Mouse (Mus musculus): ENCODE results near the gene Sephs2.
A peak's percentile ranks its signal among the peaks of the same experiment; 100 is the strongest.
"Not testable (repeated sequence)": the region's sequence is repeated elsewhere in the genome, so short reads cannot be mapped to it uniquely, and the experiment has no call there.

Gene Sephs2

DNA sequence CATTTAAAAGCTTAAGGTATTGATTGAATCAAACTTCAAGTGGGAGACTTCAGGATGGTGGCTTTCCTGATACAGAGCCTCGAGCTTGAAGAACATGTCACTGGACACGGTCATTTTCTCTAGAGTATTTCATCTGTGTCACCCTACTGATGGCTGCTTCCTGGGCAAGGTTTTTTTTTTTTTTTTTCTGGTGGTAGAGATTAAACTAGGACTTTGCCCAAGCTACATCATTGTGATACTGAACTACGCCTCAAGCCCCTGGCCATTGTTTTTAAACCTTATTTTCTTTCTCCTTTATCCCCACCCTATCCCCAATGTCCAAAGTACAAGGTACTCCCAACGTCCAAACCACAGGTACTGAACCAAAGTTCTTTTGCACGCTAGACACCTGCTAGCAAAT, 3.2 kb downstream of the Sephs2 start:
- DNase-seq (ENCODE audit: low spot score) = no peak

DNA sequence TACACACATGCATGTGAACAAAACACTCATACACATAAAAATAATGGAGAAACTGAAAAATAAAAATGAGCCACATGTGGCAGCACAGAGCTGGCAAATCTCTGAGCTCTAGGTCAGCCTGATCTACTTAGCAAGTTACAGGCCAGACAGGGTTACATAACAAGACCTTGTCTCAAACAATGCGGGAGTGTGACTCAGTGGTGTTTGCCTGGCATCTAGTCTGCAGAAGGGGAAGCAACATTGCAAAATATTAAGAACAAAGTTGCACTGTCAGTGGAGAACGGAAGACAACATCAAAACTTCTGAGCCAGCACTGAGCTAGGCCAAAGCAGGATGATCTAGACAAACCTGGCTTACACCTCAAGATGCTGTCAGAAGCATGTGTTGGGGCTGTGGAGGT, 3.6 kb downstream of the Sephs2 start:
- DNase-seq (ENCODE audit: low spot score) = no peak

DNA sequence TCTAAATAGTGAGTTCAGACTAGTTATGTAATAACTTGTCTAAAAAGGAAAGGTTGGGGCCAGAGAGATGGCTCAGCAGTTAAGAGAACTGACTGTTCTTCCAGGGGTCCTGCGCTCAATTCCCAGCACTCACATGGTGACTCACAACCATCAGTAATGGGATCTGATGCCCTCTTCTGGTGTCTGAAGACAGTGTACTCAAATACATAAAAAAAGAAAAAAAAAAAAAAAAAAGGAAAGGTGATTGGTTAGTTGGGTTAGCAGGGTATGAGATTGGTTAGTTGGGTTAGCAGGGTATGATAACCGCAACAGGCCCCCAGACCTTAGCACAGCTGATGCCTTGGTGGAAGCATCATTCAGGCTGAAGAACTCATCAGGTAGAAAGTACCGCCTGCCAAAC, 10.3 kb downstream of the Sephs2 start:
- no peak for DNase-seq (ENCODE audit: low spot score)

DNA sequence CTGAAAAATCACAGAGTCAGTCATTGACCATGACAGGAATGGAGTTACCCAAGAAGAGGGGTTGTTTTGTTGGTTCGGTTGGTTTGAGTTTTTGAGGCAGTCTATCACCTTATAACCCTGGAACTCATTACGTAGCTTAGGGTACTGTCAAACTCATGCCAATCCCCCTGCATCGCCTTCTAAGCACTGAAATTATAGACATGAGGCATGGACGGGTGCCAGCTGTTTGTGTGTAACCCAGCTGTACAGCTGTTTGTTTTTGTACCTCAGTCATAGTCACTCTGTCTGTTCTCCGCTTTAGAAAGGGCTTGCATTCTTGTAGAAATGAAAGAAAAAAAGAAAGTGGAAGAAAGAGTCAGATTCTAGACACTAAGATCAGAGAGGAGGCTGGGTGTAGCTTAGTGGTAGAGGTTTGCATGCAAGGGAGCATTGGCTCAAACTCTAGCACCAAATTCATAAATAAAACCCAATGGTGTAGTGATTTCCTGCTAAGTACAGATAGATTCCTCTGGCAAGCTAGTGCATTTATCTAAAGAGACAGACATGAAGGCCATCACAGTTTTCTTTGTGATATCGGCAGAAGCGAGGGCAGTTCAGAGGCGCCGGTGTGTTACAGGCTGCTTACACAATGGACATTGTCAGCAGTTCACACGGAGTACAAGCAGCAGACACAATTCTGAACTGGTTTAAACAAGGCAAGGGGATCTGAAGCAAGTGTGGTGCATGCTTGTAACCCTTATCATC, 11.5 kb downstream of the Sephs2 start:
- no peak for DNase-seq (ENCODE audit: low spot score)

DNA sequence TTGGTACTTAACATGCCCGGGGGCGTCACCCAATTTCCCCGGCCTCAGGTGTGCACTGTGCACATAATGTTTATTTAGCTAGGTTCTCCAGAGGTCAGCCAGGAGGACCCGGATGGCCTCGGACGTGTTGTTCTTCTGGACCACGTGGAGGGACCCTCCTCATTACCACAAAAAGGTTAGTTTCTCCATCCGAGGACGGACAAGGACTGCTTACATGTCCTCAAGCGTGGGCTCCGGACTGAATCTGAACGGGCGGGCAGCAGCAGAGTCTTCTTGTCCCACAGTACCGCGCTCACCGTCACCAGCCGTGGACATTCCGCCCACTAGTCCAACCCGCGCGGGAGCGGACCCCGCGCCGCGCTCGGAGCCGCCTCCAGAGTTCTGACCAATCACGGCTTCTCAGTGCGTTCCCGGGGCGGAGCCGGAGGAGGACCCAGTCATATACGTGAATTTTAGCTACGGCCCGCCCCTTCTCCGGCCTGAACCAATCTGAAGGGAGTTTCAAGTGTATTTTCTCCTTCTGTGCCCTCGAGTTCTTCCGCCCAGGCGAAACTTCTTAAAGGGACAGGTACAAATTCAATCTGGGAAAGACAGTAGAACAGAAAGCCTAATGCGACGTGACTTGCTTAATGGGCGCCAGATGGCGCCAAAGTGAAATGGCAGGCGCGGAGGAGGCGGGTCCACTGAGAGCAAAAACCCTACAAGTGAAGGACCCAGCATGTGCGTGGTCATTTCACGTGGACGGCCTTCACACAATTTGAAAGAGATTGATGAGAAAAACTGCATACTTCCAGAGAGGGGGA, 13.3 kb downstream of the Sephs2 start, which contains the start of gene Dctpp1:
Dctpp1 (minus strand) TSS at position 401 of the 803 bp plus-strand sequence.
- peak; percentile 88 for DNase-seq (ENCODE audit: low spot score)

DNA sequence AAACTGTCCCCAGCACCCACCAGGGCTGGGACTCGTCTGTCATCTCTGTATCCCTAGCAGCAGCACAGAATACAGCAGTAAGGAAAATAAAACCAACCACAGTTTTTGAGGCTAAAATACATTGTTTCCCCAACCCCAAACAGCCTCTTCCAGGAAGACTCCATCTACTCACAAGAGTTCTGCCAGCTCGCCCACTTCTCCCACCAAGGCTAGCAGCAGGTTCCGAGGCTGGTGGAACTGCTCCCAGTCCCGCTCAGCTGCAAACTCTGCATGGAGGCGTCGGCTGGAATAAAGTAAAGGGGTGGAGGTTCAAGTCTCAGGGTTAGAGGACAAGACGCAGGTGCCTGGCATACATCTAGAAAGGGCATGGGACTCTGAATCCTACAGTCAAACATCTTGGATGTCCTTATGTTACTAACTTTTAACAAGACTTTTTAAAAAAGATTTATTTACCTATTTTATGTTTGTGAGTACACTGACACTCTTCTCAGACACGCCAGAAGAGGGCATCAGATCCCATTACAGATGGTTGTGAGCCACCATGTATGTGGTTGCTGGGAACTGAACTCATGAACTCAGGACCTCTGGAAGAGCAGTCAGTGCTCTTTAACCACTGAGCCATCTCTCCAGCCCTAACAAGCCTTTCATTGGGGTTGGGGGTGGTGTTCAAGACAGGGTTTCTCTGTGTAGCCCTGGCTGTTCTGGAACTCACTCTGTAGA, 14.5 kb downstream of the Sephs2 start:
- DNase-seq (ENCODE audit: low spot score) = no peak

DNA sequence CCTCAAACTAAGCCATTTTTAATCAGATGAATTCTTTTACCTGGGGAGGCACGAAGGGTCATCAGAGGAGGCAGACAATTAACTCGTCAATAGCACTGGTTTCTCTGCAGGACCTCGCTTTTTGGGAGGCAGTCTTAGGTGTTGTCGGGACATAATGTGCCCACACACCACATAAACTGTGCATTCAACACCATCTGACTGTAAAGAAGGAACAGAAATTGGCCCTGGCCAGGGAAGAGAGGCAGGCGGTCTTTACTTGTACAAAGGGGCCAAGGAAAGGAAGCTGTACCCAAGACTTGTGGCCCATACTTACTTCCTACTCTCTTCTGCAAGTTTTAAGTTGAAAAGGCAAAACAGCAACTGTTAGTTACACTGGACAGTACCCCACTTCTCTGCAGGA, 17.3 kb downstream of the Sephs2 start:
- no peak for DNase-seq (ENCODE audit: low spot score)

DNA sequence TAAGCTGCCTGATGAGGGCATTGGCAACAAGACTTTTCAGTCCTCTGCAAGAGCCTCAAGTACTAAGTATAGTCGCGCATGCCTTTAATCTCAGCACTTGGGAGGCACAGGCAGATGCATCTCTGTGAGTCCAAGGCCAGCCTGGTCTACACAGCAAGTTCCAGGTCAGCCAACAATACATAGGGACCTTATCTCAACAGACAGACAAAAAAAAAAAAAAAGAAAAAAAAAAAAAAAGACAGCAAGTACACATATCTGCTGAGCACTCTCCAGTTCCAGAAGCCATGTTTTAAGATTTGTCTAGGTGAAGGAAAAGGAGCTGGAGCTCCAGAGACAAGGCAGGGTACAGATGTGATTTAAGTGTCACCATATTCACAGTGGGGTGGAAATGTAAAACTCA, 17.9 kb downstream of the Sephs2 start:
- no peak for DNase-seq (ENCODE audit: low spot score)

DNA sequence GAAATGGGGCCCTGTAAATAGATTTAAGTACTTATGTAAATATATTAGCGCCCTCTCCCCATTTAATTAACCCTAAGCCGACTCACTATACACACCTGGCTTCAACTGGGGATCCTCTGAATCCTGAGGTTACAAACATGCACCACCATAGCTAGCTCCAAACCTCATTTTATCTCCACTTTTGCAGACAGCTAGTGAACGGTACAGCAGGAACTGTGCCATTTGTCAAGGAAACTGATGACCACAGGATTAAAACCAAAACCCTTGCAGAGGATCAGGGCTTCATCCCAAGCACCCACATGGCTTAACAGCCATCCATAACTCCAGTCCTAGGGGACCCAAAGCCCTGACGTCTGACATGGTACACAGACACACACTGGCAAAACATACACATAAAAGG, 18.8 kb downstream of the Sephs2 start:
- no peak for DNase-seq (ENCODE audit: low spot score)

DNA sequence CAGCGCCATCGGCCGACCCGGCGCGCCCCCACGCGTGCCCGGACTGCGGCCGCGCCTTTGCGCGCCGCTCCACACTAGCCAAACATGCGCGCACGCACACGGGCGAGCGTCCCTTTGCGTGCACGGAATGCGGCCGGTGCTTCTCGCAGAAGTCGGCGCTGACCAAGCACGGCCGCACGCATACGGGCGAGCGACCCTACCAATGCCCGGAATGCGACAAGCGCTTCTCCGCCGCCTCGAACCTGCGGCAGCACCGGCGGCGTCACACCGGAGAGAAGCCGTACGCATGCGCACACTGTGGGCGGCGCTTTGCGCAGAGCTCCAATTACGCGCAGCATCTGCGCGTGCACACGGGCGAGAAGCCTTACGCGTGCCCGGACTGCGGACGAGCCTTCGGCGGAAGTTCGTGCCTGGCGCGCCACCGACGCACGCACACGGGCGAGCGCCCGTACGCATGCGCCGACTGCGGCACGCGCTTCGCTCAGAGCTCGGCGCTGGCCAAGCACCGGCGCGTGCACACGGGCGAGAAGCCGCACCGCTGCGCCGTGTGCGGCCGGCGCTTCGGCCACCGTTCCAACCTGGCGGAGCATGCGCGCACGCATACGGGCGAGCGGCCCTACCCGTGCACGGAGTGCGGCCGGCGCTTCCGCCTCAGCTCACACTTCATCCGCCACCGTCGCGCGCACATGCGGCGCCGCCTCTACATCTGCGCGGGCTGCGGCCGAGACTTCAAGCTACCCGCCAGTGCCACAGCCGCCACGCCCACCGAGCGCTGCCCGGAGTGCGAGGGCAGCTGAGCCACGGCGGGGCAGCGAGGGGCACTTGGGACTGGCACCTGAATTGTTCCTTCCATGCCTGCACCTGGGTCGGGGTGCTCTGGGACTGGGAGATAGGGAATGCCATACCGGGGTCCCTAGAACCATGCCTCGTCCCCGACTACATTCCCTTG, 19.8 kb downstream of the Sephs2 start:
- DNase-seq (ENCODE audit: low spot score) = peak; percentile 85

DNA sequence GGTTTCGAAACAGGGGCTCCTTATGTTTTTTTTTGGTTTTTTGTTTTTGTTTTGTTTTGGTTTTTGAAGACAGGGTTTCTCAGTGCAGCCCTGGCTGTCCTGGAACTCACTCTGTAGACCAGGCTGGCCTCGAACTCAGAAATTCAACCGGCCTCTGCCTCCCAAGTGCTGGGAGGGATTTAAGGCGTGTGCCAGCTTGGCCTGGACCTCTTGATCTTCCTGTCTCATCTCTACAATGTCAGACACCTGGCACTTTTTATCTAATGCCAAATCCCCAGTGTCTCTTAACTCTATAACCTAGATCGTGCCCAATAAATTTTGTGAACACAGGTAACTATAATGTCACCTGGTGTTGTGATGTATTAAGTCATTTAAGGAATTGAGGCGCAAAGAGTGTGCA, 20.5 kb downstream of the Sephs2 start:
- DNase-seq (ENCODE audit: low spot score) = no peak

DNA sequence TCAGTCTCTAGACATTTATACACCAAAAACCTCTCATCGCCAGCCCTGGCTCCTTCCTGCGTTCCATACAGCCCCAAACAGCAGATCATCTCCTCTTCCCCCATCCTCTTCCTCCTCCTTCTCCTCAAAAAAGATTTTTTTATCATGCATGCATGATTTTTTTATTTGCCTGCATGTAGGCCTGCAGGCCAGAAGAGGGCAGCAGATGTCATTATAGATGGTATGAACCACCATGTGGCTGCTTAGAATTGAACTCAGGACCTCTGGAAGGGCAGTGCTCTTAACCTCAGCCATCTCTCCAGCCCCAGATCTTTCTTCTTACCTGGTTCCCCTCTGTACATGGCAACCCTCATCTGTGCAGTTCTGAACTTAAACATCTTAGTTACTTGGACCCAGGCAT, 21.4 kb downstream of the Sephs2 start:
- DNase-seq (ENCODE audit: low spot score) = no peak

DNA sequence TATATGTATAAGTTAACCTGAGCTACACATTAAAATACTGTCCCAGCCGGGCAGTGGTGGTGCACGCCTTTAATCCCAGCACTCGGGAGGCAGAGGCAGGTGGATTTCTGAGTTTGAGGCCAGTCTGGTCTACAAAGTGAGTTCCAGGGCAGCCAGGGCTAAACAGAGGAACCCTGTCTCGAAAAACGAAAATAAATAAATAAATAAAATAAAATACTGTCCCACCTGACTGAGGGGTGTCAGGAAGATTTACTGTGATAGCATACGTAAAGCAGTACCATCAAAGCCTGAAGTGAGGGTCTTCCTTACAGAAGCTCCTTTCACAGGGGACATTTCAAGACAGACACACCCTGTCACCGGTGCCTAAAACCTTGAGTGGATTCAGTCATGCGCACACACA, 23.3 kb downstream of the Sephs2 start:
- DNase-seq (ENCODE audit: low spot score) = not testable (repeated sequence)

DNA sequence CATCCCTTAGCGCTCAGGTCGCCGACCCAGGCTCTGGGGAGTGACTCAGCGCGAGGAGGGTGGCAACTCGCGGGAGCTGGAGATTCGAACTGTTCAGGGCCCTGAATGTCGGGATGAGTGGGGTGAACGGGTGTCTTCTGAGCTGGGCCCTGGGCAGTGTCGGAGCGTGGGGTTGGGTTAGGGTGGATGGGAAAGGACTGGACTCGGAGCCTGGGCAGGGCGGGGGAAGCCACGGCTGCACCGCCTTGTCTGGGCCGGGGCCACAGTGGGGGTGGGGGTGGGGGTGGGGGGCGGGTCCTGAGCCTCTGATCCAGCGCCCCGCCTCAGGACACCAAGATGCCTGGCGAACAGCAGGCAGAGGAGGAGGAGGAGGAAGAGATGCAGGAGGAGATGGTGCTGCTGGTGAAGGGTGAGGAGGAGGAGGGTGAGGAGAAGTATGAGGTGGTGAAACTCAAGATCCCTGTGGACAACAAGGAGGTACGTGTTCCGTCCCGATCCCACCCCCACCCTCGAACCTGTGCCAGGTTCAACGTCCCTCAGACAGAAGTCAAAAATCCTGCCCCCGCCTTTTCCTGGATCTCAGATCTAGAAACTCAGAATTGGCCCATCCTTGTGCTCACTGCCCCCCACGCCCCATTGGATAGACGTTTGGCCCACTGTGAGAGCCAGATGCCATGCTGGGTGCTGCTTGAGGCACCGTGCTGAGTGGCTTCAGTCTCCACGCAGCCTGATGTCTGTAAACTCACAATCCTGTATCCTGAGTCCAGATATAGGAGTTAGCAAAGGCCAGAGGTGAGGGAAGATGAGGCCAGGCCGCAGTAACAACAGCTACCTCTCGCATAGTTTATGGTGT, 29.0 kb downstream of the Sephs2 start:
- DNase-seq (ENCODE audit: low spot score) = no peak

DNA sequence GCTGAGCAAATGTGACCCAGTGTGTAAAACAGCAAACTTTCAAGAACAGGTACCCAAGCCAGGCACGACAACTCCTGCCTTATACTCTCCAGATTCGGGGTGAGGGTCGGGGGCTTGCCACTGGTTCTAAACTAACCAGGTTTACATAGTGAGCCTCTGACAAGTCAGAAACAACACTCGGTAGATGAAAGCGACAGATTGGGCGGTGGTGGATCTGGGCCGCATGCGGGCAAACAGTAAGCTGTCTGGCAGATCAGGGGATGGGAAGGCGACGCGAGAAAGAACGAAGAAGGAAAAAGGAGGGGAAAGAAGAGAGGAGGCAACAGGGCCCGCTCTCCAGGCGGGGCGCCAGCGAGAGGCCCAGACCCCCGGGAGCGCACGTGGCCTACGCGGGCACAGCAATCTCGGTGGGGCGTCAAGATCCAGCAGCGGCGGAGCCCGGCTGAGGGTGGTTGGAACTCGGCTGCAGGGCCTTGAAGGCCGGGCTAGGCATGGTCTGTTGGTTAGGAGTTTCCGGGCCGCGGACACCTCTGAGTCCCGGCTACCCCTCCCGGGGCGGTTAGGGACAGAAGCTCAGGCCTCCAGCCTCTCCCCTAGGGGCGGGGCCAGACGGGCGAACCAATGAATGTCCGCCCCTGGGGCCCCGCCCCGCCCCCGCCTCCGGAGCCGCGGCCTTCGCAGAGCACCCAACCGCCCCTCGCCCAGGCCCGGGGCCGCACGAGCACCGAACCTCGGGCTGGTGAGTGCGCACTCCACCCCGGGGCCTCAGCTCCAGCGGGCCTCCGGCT, 29.8 kb downstream of the Sephs2 start, which contains the start of gene Zfp771:
Zfp771 (plus strand) TSS at position 405 of the 788 bp plus-strand sequence.
- peak; percentile 88 for DNase-seq (ENCODE audit: low spot score)

DNA sequence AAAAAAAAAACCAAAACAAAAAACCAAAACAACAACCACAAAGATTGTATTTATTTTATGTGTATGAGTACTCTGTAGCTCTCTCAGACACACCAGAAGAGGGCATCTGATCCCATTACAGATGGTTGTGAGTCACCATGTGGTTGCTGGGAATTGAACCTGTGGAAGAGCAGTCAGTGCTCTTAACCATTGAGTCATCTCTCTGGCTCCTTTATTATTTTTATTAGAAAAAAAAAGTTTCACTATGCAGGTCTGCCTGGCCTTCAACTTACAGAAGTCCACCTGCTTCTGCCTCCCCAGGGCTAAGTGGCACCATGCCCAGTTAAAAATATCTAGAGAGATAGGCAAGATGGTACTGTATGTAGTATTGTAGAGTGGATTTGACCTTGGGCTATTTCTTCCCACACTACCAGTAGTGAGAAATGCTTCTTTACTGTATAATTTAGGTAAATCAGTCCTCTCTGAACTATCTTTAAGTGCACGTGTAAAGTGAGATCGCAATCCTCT, 30.4 kb downstream of the Sephs2 start:
- no peak for DNase-seq (ENCODE audit: low spot score)

DNA sequence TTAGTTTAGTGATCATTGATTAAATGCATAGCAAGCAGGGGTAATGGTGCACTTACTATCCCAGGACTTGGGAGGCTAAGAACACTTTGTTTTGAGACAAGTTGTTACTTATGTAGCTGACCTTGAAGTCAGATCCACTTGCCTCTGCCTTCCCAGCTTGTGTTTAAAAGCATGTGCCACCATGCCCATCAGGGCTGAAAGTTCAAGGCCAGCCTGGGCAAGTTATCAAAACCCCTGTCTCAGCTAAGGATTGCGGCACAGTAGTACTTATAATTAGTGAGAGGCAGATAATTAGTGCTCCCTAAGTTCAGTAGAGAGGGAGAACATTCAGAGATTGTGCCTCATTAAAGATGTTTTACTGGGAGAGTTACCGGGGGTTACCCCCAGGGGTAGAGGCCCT, 39.1 kb downstream of the Sephs2 start:
- no peak for DNase-seq (ENCODE audit: low spot score)

DNA sequence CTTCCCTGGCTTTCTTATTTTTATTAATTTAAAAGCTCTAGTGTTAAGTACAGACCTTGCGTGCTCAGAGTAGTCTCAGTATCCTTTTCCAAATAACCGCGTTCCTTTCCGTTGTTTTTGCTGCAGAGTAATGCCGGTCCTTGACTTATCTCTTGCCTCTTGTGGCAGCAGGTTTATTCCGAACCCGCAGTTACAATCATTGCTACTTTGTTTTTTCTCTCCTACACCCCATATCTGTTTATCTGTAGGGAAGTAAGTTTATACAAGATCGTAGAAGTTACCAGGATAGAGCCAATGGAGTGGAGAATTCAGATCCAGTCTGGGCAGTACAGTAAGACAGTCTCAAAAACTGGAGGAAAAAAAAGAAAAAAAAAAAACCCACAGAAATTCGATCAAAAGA, 40.1 kb downstream of the Sephs2 start:
- no peak for DNase-seq (ENCODE audit: low spot score)

DNA sequence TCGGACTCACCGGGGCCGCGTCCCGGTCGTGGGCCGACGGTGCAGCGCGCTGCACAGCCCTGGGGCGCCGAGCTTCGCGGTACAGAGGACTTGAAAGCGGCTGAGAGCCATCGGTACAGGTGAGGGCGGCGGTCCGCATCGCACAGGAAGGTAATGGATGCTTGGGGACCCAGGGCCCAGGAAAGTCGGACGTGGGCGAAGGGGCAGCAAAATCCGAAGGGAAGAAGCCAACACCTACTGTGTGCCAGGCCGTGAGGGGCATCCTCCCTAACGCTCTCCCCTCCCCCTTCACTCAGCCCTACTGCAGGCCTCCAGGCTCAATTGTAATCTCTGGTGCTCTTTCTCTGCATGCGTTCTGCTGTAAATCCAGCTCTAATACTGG, 40.5 kb downstream of the Sephs2 start:
- no peak for DNase-seq (ENCODE audit: low spot score)

Data from ovary, postnatal 14 days (tissue).